7 mouse cellular contexts compared by ENCODE assay signal in genomic region chr5:133310979-133311890, GRCm38 (mm10).
DNase-seq lines count a peak whose midpoint lies in the region.

No protein-coding gene starts in this region.

- DNase-seq in embryo, embryonic 10.5 days (ENCODE audit: low spot score): peak; percentile 54
- peak; percentile 65 for DNase-seq in forelimb bud, embryonic 11.5 days (ENCODE audit: low read depth, low spot score)
- DNase-seq in left cerebral cortex, postnatal 14 days (ENCODE audit: low spot score in 2 of 2): peak; percentile 48 to 49
- DNase-seq in right cerebral cortex, adult 18-20 months: peak; percentile 25
- no peak for DNase-seq in urinary bladder, adult 2 months (ENCODE audit: low spot score)
- DNase-seq in kidney, postnatal 10 days: no peak
- no peak for DNase-seq in kidney, adult 8-10 months

- intact Hi-C loops in left cerebral cortex, postnatal 14 days (cut with DNase I): no loop called here

Comparison
In these comparisons a context has a peak if more than half of its experiments do, and no peak if none do; other contexts are left out.
1. DNase-seq: peak in embryo, embryonic 10.5 days (single experiment), forelimb bud, embryonic 11.5 days (single experiment), left cerebral cortex, postnatal 14 days (2 of 2) and right cerebral cortex, adult 18-20 months (single experiment); none in urinary bladder, adult 2 months (single experiment), kidney, postnatal 10 days (single experiment) and kidney, adult 8-10 months (0 of 2).